Mouse (Mus musculus): ENCODE data around the gene Dnaic1. TPM values are rescaled to one million over a fixed set of nuclear protein-coding genes. Genes with fewer than 3 reads are reported as not detected.
A peak's percentile ranks its signal among the peaks of the same experiment; 100 is the strongest.

The Dnaic1 gene
- polyA plus RNA-seq, 1 experiment from 2014 or later = 1.9 TPM

- peaks cover 48% of the 10 kb centered on the region for H3K4me1 ChIP-seq (ENCODE audit: control insufficient read depth, insufficient read depth, low read length)
- no peak overlapping the region for H3K4me3 ChIP-seq (ENCODE audit: low read depth, low read length)
- no peak overlapping the region for H3K27ac ChIP-seq (ENCODE audit: low read depth, low read length)
- 34% methylated on average over 7 of the region's 7 CpGs for WGBS
- H3K4me2 ChIP-seq (ENCODE audit: low read depth, low read length) = no peak overlapping the region
- H3K36me3 ChIP-seq (ENCODE audit: control insufficient read depth, insufficient read depth, low read length) = no peaks in the 10 kb centered on the region
- ATAC-seq (ENCODE audit: low read depth) = no peak
- H3K9me3 ChIP-seq (ENCODE audit: control insufficient read depth, low read length) = no peaks in the 10 kb centered on the region
- H3K9ac ChIP-seq (replicated peaks; ENCODE audit: low read depth, low read length) = no peak overlapping the region
- no peaks in the 10 kb centered on the region for H3K27me3 ChIP-seq (ENCODE audit: control insufficient read depth, insufficient read depth, low read length)
These were observed 66.8 kb downstream of the Dnaic1 start for GRCm38 (mm10) chr4:41636366-41636765.

GRCm38 (mm10) chr4:41636882-41637635, 67.5 kb downstream of the Dnaic1 start:
- no peaks in the 10 kb centered on the region for H3K9me3 ChIP-seq (ENCODE audit: control insufficient read depth, low read length)
- no peak overlapping the region for H3K4me3 ChIP-seq (ENCODE audit: low read depth, low read length)
- no peak overlapping the region for H3K4me2 ChIP-seq (ENCODE audit: low read depth, low read length)
- no peaks in the 10 kb centered on the region for H3K36me3 ChIP-seq (ENCODE audit: control insufficient read depth, insufficient read depth, low read length)
- H3K9ac ChIP-seq (replicated peaks; ENCODE audit: low read depth, low read length) = no peak overlapping the region; the same call in 1 of the 2 replicates
- H3K27ac ChIP-seq (ENCODE audit: low read depth, low read length) = no peak overlapping the region
- peaks cover 41% of the 10 kb centered on the region for H3K4me1 ChIP-seq (ENCODE audit: control insufficient read depth, insufficient read depth, low read length)
- no peak for ATAC-seq (ENCODE audit: low read depth)
- no peaks in the 10 kb centered on the region for H3K27me3 ChIP-seq (ENCODE audit: control insufficient read depth, insufficient read depth, low read length)
- WGBS = 68% methylated on average over 10 of the region's 10 CpGs

GRCm38 (mm10) chr4:41638186-41638731, 68.7 kb downstream of the Dnaic1 start:
- no peak overlapping the region for H3K27ac ChIP-seq (ENCODE audit: low read depth, low read length)
- no peak for ATAC-seq (ENCODE audit: low read depth)
- peaks cover 39% of the 10 kb centered on the region for H3K4me1 ChIP-seq (ENCODE audit: control insufficient read depth, insufficient read depth, low read length)
- H3K4me3 ChIP-seq (ENCODE audit: low read depth, low read length) = peak overlapping the region; percentile 71; the same call in 1 of the 2 replicates
- peak overlapping the region; percentile 41 for H3K4me2 ChIP-seq (ENCODE audit: low read depth, low read length)
- H3K9me3 ChIP-seq (ENCODE audit: control insufficient read depth, low read length) = no peaks in the 10 kb centered on the region
- H3K27me3 ChIP-seq (ENCODE audit: control insufficient read depth, insufficient read depth, low read length) = no peaks in the 10 kb centered on the region
- WGBS = 84% methylated on average over 10 of the region's 10 CpGs
- peak overlapping the region; percentile 93 for H3K9ac ChIP-seq (replicated peaks; ENCODE audit: low read depth, low read length)
- no peaks in the 10 kb centered on the region for H3K36me3 ChIP-seq (ENCODE audit: control insufficient read depth, insufficient read depth, low read length)

- Histone ChIP-seq H3K27ac (ENCODE audit: low read depth, low read length) (no peak overlapping the region), H3K36me3 (ENCODE audit: control insufficient read depth, insufficient read depth, low read length) (no peaks in the 10 kb centered on the region), H3K9ac (replicated peaks; ENCODE audit: low read depth, low read length) (peak overlapping the region; percentile 93), H3K27me3 (ENCODE audit: control insufficient read depth, insufficient read depth, low read length) (no peaks in the 10 kb centered on the region), H3K4me2 (ENCODE audit: low read depth, low read length) (peak overlapping the region; percentile 41), H3K9me3 (ENCODE audit: control insufficient read depth, low read length) (no peaks in the 10 kb centered on the region), H3K4me3 (ENCODE audit: low read depth, low read length) (peak overlapping the region; percentile 71), H3K4me1 (ENCODE audit: control insufficient read depth, insufficient read depth, low read length) (peaks cover 39% of the 10 kb centered on the region)
- 75% methylated on average over 6 of the region's 6 CpGs for WGBS
- 0 out of 2 replicates have a peak, but pooled peaks have one; percentile 1 for ATAC-seq (ENCODE audit: low read depth)
These were observed 69.2 kb downstream of the Dnaic1 start for GRCm38 (mm10) chr4:41638828-41639213.

- Histone ChIP-seq H3K9me3 (ENCODE audit: control insufficient read depth, low read length) (no peaks in the 10 kb centered on the region), H3K4me3 (ENCODE audit: low read depth, low read length) (peak overlapping the region; percentile 71), H3K27ac (ENCODE audit: low read depth, low read length) (peak overlapping the region; percentile 87), H3K4me1 (ENCODE audit: control insufficient read depth, insufficient read depth, low read length) (peaks cover 39% of the 10 kb centered on the region), H3K4me2 (ENCODE audit: low read depth, low read length) (peak overlapping the region; percentile 41), H3K9ac (replicated peaks; ENCODE audit: low read depth, low read length) (peak overlapping the region; percentile 93), H3K27me3 (ENCODE audit: control insufficient read depth, insufficient read depth, low read length) (no peaks in the 10 kb centered on the region), H3K36me3 (ENCODE audit: control insufficient read depth, insufficient read depth, low read length) (no peaks in the 10 kb centered on the region)
- peak; percentile 15 for ATAC-seq (ENCODE audit: low read depth)
- 5% methylated on average over 10 of the region's 10 CpGs for WGBS
These were observed 69.8 kb downstream of the Dnaic1 start for GRCm38 (mm10) chr4:41639214-41639841.

- H3K4me1 ChIP-seq (ENCODE audit: control insufficient read depth, insufficient read depth, low read length) = peaks cover 39% of the 10 kb centered on the region
- H3K4me3 ChIP-seq (ENCODE audit: low read depth, low read length) = peak within 1 kb of the TSS; percentile 71
- no peaks in the 10 kb centered on the region for H3K36me3 ChIP-seq (ENCODE audit: control insufficient read depth, insufficient read depth, low read length)
- H3K4me2 ChIP-seq (ENCODE audit: low read depth, low read length) = peak within 1 kb of the TSS; percentile 41
- H3K27ac ChIP-seq (ENCODE audit: low read depth, low read length) = peak within 1 kb of the TSS; percentile 87
- peak; percentile 93 for ATAC-seq (ENCODE audit: low read depth)
- no peaks in the 10 kb centered on the region for H3K9me3 ChIP-seq (ENCODE audit: control insufficient read depth, low read length)
- peak within 1 kb of the TSS; percentile 93 for H3K9ac ChIP-seq (replicated peaks; ENCODE audit: low read depth, low read length)
- no peaks in the 10 kb centered on the region for H3K27me3 ChIP-seq (ENCODE audit: control insufficient read depth, insufficient read depth, low read length)
- WGBS = under 1% methylated on average over 61 of the region's 74 CpGs
These were observed 70.4 kb downstream of the Dnaic1 start, which contains the start of gene Enho for GRCm38 (mm10) chr4:41639913-41640507. Gene Enho (minus strand): TSS chr4:41640324.

- 70% methylated on average over 6 of the region's 6 CpGs for WGBS
These were observed 71.7 kb downstream of the Dnaic1 start for GRCm38 (mm10) chr4:41641199-41641822.

GRCm38 (mm10) chr4:41645488-41645887, 75.9 kb downstream of the Dnaic1 start:
- WGBS = 40% methylated on average over 5 of the region's 5 CpGs
- H3K27me3 ChIP-seq (ENCODE audit: control insufficient read depth, insufficient read depth, low read length) = no peaks in the 10 kb centered on the region
- H3K36me3 ChIP-seq (ENCODE audit: control insufficient read depth, insufficient read depth, low read length) = no peaks in the 10 kb centered on the region
- ATAC-seq (ENCODE audit: low read depth) = no peak
- H3K4me2 ChIP-seq (ENCODE audit: low read depth, low read length) = no peak overlapping the region
- peaks cover 3% of the 10 kb centered on the region for H3K4me1 ChIP-seq (ENCODE audit: control insufficient read depth, insufficient read depth, low read length)
- no peaks in the 10 kb centered on the region for H3K9me3 ChIP-seq (ENCODE audit: control insufficient read depth, low read length)
- H3K27ac ChIP-seq (ENCODE audit: low read depth, low read length) = no peak overlapping the region
- H3K4me3 ChIP-seq (ENCODE audit: low read depth, low read length) = no peak overlapping the region
- no peak overlapping the region for H3K9ac ChIP-seq (replicated peaks; ENCODE audit: low read depth, low read length)

More at GRCm38 (mm10) chr4:41641199-41641822, 71.7 kb downstream of the Dnaic1 start:
- H3K4me1 ChIP-seq (ENCODE audit: control insufficient read depth, insufficient read depth, low read length) = peaks cover 33% of the 10 kb centered on the region
- no peak overlapping the region for H3K4me3 ChIP-seq (ENCODE audit: low read depth, low read length)
- no peak overlapping the region for H3K27ac ChIP-seq (ENCODE audit: low read depth, low read length)
- H3K27me3 ChIP-seq (ENCODE audit: control insufficient read depth, insufficient read depth, low read length) = no peaks in the 10 kb centered on the region
- no peak overlapping the region for H3K4me2 ChIP-seq (ENCODE audit: low read depth, low read length)
- H3K36me3 ChIP-seq (ENCODE audit: control insufficient read depth, insufficient read depth, low read length) = no peaks in the 10 kb centered on the region
- no peak overlapping the region for H3K9ac ChIP-seq (replicated peaks; ENCODE audit: low read depth, low read length)
- H3K9me3 ChIP-seq (ENCODE audit: control insufficient read depth, low read length) = no peaks in the 10 kb centered on the region
- ATAC-seq (ENCODE audit: low read depth) = no peak
